Mouse (Mus musculus) WW6 (cell line): ENCODE data around the gene Ano6.

Experiments
- DNase-seq: peaks from one replicate; pipeline ENCODE4 v3.0.0-alpha.2; 2013; ENCODE audit warnings: low read depth, low spot score

The Ano6 gene

DNA sequence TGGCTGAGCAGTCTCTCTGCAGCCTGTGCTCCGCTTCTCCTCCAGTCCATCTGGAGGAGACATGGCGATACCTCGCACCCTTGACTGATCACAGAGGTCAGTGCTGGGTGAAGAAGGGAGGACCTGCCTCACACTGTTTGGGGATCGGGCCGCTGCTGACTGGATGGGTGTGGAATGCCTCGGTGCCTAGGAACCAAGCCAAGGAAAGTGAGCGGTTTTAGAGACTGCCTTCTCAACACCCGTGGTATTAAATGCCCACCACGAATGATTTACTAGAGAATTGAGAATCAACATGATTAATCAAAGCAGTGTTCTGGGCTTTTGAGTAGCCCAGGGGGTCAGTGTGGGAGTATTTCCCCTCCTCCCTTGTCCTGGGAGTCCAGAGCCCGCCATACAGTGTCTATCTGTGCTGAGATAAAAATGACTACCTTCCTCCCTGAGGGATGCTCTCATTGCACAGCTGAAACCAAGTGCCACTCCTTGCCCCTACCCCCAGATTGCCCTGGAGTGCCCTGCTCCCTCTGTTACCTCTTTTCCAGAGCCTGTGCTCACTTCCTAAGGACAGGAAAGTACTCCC is 183.5 kb downstream of the Ano6 start:
- no peak for DNase-seq

DNA sequence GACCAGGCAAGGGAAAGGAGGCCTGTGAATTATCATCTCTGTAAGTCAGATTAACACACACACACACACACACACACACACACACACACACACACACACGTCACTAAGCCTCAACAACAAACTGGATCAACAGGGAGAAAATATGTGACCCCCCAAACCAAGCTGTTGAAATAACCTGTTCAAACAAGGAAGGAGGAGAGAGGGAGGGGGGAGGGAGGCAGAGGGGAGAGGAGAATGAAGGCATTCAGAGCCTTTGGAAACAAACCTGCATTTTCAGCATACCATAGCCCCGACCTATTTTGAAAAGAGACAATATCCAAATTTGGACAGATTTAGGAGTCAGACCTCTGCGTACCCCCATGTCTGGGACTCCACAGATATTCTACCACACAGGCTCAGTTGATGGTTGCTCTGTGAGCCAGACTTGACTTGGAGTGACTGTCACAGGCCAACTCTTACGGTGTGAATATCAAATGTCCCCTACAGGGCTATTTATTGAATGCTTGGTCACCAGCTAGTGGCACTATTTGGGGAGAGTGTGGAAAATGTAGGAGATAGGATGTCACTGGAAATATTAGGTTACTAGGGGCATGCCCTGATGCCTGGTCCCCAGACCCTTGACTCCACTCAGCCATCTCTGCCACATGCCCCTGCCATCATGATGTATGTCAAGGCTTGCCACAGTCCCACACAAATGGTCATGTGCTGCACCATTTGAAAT is 185.7 kb downstream of the Ano6 start:
- no peak for DNase-seq

DNA sequence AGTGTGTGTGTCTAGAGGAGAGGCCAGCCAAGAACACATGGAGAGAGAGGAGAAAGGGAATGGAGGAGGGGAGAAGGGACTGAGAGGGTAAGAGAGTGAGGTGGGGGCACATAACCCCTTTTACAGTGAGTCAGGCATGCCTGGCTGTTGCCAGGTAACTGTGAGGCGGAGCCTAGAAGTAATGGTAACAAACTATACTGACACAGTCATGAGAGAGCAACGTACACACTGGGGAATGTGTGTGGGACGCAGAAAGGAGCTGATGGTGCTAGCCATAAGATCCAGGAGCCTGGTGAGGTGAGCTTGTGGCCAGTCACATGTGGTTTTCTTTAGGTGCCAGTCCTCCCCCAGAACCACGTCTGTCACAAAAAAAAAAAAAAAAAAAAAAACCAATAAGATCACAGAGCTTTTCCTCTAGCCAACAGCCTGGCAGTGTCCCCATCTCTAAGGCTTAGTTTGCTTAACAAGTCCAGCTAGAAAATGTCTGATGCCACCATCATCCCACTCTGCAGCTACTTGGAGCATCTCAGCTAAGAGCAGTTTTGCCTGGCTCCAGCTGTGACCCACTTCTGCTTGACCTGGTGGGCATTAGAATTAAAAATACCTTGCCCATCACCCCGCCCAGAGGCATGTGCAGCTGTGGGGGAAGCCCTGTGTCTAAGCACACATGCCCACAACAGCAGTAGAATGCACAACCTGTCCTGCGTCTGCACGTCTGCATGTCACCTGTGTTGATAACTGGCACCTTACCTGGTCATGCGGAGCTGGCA is 186.7 kb downstream of the Ano6 start:
- no peak for DNase-seq

DNA sequence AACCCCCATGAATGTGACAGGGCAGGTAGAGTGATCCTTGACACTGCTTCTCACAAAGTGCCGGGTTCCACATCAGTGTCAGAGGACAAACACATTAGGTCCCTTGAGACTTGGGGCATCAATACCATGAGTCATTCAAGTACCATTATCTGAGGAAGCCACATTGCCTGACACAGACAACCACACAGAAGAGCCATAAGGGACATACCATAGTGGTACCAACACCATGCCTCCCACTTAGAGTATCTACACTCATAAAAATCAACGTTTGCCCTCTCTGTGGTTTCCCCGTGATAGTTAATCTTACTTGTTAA is 187.3 kb downstream of the Ano6 start:
- DNase-seq, result no peak

DNA sequence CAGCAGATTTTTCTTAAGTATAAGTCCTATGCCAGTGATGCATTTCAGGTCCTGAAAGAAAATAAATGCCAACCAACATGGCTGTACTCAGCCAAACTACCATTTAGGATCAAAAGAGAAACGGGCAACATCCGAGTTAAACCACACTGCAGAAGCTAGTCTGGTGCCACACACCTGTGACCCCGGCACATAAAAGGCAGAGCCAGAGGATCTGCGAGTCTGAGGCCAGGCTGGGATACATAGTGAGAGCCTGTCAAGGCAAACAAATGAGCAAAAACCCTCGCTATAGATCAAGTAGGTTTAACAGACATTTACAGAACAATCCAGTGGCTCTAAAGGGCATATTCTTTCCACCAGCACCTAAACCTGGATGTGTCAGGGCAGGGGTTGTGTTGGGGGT is 190.0 kb downstream of the Ano6 start:
- DNase-seq, result no peak

DNA sequence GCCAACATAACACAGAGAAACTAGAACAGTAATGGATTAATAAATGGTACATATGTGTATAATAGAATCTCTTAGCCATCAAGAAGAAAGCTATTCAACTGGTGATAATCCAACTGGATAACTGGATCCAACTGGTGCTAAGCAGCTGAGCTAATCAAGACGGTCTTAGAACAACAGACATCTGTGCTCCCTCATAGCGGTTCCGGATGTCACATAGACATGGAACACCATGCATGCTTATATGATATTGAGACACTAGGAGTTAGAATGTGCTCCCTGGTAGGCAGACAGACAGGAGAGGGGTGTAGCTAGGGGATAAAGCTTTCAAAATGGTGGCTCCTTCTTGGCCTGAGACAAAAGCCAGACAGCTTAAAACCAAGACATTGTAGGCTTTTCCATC is 197.3 kb downstream of the Ano6 start:
- no peak for DNase-seq

DNA sequence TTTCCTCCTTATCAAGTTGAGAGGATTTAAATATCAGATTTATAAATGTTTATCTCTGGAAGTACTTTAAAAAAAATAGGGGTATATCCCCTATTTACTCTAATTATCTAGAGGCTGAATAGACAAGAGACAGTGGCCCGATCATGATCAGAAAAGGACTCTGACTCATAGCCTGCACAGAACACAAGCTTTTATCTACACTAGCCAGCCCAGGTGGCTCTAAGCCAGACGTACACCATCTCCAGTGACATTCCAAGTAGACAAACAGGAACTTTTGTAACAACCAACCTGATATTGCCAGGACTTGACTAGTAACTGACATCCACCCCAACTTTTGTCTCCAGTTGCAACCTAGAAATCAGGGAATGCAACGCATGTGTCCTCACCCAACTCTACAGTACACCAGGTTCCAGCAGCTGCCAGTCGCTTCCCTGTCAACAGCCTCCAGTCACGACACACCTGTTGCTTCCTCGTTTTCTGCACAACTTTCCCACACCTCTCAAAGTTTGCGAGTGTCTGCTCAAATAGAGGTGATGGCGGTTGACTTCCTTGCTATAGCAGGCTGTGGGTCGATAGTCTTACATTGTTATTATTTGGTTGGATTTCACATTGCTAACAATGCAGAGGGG is 199.0 kb downstream of the Ano6 start:
- DNase-seq, result no peak

DNA sequence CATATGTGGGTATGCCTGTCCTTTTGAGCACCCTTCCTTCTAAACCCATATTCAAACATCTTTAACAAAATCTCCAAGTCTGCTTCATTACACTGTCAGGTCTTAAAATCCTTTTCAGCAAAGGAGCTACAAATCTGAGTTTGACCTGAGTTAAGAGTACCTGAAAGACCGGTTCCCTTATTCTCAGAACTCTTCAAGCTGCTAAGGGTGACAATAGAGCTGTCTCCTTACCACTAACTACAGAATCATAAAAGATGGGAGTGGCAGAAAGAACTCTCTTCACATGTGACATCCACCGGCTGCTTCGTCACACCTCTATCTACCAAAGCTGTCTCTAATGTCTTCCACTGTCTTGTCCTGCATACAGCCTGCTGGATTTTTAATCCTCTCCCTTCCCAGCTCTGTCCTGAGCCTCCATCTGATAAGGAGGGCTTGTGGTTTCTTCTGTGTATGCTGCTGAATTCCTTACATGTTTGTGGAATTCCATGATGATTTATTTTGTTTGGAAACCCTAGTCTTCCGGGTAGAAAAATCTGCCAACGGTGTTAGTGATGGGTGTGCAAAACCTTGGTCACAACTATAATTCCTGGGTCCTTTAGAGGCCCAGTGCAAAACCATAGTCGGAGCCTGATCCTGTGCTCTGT is 212.4 kb downstream of the Ano6 start:
- no peak for DNase-seq

DNA sequence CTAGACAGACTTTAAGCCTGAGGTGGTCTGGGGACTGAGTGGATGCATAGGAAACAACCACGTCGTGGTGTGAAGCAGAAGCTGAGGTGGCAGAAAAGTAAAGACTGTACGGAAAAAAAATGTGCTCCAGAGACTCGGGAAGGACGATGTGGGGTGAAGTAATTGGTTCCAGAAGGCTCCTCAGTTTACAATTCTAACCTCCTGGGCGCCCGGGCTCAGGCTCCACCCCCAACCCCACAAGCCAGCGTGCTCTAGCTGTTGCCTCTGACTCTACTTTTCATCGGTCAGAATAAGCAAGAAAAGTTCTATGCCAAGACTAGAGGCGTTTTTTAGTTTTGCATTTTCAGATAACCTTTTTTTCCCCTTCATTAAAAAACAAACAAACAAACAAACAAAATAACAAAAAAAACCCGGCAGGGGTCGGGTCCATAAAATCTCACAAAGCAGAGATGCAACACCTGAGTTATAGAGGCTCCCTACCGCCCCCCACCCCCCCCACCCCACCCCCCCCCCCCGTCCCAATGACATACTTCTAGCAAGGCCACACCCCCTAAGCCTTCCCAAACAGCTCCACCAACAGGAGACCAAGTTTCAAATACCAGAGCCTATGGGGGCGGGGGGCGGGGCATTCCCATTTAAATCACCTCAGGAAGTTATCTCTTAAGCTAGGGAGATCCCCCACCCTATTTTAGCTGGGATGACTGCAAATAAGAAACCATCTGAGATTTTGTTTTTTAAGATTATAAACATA is 221.2 kb downstream of the Ano6 start:
- no peak for DNase-seq

DNA sequence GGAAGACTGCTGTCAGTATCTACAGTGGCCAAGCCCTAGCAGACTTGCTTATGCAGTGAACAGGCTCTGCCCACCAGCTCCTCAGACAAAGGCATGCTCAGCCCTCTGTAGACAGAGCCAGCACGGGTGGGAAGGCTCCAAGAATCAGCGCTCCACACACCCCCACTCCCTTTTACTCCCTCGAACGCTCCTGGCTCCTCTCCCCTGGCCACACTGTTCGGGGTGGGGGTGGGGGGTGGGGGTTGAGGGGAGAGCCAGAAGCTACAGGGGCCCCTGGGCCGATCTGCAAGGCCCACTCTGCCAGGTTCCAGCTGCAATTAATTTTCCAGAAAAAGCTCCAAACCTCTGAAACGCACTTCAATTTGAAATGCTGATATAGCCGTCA is 221.7 kb downstream of the Ano6 start:
- no peak for DNase-seq

DNA sequence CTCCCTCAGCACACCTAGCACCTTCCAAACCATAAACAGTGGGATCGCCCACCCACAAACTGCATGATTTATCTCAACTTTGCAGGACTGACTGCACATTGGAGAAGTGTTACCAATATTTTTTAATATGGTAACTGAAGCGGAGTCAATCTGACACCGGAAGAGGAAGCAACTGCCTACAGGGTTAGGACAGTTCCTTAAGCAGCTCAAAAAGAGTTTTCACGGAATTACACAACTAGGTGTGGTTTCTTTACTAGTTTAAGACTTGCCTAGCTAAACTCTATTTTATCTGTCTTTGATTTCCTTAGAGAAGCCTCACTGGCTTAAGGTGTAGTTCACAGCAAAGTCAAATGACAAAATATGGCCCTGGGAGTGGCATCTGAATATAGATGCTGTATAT is 223.9 kb downstream of the Ano6 start:
- DNase-seq, result no peak

DNA sequence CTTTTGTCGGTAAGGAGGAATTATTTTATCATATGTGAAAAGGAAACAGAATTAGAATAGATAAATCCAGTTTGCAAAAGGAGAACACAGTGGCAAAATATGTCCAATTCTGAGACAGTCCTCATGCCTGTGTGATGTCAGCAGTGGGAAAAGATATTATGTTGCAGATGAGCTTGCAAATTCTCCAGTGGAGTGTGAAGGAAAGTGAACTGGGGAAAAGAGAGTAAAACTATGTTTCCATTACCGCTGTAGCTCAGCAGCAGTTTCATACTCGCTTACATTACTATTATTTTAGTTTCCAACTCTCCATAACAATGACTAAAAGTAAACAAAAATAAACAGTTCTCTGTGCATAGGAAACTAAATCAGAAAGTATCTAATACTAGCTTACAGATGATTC is 229.8 kb downstream of the Ano6 start:
- no peak for DNase-seq

DNA sequence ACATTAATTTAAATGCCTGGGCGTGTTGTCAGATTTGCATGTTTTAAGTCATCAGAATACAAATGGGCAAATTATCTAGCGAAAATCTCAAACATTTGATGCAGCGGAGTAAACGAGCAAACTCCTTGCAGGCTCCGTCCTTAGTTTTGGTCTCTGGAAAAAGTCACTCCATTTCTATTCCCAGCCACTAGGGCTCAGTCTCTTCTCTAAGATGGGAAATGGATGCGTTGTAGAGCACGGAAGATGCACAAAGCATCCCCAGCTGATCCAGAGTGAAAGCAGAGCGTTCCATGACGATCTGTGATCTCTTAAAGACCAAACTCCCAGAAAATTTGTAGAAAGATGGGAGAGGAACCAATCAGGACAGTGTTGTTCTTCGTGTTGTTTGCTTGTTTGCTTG is 230.9 kb downstream of the Ano6 start:
- no peak for DNase-seq
